Mouse (Mus musculus): ENCODE data around the gene Cbarp.
A peak's percentile ranks its signal among the peaks of the same experiment; 100 is the strongest.

Cbarp gene

DNA sequence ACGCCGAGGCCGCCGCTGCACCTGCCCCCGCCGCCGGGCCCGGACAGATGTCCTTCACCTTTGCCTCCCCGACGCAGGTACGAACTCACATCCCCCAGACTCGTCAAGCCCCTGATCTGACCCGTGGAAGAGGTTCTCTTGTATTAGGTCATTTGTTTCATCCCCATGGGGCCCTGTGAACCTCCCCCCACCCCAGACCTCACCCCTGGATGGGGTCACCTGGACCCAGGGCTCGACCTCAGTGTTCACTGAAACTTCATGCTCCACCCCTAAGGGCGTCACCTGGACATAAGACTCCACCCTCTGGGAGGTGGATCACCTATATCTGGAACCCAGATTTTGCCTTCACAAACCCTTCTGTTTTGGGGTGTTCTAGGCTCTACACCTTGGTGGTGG, 1.9 kb upstream of the Cbarp start:
- peak; percentile 72 for DNase-seq

DNA sequence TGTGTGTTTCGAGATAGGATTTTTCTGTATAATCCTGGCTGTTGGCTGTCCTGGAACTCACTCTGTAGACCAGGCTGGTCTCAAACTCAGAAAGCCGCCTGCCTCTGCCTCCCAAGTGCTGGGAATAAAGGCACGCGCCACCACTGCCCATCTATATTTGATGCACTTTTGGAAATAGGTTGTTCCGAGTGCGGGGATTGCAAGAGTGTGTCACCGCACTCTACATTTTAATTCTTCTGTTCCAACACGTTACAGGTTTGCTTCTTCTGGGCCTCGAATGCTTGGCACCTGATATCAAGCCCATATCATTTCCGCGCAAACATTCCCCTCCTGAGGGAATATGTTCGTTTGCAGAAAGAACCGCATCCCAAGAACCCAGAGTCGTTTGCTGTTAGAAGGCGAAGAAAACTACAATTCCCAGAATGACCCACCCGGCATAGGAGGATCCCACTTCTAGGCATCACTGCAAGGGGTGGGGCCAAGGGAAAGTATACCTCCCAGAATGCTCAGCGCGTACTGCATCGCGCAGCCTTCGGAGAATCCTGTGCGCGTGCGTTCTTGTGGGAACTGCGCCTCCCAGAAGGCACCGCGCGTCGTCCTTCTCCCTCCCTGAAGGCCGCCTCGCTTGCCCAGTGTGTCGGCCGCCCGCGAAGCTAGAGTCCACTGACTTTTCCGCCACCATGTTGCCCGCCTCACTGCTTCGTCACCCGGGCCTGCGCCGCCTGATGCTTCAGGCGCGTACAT, 1.3 kb upstream of the Cbarp start:
- peak; percentile 97 to 99 for DNase-seq

DNA sequence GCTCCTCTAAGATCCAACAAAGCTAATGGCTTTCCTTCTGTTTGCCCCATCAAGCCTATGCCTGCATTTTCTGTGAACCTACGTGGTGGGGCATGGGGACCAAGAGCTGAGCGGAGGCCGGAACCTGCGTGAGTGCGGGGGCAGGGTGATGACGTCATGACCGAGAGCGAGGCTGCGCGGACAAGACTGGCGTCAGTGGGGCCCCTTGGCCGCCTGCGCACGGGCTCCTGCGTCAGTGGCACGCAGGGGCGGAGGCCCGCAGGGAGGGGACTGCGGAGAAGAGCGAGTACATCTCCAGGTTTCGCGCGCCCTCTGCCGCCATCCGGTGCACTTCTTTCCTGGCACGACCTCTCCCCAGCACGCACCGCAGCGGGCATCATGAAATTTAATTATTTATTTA, 608 bp upstream of the Cbarp start:
- DNase-seq, result peak; percentile 98

DNA sequence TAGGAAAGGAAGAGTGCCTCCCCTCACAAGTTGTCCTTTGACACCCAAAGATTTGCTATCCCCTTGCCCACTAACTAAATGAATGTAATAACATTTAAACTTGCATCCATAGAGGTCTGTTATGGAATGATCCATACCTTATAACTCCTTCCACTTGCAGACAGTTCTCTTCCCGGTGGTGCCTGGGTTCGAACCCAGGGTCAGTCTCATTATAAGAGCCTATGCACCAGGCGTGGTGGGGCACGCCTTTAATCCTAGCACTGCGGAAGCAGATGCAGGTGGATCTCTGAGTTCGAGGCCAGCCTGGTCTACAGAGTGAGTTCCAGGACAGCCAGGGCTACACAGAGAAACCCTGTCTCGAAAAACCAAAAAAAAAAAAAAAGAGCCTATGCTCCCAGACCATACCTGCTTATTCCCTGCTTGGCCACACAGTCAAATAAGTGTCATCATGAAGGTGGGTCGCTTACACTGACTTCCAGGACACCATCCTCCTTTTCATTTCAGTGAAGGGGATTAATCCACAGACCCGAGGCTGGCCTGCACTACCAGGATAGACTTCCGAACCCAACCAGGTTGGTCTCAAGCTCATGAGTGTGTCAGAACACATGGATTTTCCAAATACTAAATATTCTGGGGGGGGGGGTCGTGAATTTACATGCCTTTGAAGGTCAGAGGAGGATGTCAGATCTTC, 515 bp downstream of the Cbarp start:
- no peak for DNase-seq

DNA sequence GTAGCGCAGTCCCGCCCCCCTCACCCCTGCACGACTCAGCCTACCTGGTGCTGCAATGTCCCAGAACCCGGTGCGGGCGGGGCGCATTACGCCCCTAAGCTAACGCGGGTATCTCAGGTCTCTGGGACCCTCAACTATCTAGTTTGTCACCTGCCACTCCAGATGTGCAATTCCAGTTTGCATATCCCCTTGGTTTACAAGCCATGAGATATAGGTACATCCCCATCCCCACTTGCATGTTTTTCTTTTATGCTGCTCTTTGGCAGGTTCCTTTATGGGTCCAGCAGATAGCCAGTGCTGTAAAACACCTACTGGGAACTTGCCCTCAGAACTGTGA, 1.2 kb downstream of the Cbarp start:
- no peak for DNase-seq

DNA sequence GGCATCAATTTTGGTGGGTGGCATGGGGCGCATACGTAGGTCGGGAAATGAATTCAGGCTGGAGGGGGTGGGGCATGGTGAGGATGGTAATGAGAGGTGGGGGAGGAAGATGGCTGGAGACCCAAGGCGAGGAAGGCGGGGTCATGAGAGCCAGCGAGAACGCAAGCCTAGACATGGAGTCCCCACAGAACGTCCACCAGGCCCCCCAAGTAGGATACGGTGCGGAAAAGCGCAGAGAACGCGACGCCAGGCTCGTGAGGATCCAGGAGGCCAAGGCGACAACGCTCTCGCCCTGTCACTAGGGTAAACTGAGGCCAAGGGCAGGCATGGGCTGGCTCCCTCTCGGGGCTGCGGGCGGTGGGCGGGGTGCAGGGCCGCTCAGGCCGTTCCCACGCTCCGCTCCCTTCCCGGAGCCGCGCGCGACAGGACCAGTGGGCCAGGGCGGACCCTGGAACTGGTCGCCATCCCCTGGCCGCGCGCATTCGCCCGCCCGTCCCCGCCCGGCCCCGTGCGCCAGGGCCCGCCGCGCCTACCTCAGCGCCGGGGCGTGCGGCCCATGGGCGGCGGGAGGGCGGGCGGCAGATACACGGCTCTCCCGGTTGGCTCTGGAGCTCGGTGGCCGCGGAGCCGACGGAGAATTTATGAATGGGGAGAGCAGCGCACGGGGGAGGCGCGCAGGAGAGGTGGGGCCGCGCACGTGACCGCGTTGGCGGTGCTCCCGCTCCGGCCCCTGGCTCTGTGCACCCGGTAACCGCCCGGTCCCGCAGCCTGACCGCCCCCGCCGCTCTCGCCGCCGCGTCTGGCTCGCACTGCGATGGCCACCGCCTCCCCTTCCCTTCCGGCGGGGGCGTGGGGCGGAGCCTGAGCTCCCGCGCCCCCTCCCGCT, 1.8 kb downstream of the Cbarp start, which contains the start of gene Atp5d:
Gene Atp5d, plus strand, starts transcription at position 80 of the 886 bp plus-strand sequence.
- peak; percentile 63 to 83 for DNase-seq

DNA sequence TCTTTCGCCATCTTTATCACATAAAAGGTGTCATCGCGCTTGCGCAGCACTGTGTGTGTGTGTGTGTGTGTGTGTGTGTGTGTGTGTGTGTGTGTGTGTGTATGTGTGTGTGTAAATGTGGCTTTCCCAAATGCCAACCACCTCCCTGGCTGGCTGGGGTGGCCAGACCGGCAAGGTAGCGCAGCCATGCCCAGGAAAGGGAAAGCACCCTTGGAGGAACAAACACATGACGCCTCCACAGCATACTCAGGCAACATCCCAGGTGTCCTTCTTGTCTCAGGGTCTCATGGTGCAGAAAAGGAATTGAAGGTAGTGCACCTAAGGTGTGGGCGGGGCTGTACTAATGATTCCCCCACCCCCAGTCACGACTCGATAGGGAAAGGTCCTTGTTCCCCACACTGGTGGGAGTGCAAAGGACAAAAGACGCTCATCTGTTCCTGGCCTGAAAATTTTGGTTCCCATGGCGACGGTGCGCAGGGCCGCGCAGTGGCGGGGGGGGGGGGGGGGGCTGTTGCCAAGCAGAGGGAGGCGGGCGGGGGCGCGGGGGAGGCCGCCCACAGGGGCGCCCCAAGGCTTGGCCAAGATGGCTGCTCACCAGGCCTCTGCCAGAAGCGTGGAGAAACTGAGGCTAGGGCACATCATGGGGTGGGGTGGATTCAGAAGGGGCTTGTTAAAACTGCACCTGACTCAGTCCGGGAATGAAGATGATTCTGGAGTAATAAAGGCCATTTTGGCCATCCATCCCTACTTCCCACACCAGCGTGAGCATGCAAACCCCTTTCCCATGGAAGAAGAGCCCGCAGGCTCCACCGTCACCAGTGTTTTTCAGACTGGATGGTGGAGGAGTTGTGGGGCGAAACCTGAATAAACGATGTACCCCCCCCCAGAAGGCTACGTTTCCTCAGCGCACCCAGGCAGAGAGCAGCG, 2.7 kb downstream of the Cbarp start:
- DNase-seq, result no peak

DNA sequence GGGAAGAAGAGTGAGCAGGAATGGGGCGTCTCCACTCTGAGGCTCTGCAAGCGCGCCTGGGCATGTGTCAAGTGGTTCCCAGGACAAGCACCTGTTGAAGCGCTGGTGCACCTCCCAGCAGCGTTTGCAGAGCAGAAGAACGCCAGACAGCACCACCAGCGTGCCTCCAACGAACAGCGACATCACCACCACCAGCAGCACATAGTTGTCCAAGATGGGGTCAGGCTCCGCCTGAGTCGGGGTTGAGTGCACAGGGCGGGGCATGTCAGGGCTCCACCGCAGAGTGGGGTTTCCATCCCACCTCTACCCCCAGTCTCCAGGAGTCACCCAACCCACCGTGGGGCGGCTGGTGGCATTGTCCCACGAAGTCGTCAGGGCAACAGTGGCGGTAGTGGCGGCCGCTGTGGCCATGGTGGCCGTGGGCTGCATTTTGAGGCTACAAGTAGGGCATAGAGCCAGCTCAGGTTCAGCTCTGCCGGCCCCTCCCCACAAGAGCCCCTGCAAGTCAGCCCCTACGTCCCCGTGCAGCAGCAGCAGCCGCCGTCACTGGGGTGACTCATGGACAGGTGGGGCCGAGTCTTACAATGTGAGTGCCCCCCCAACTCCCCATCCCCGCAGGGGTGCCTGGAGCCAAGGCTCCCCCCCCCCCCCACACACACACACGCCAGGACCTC, 3.5 kb downstream of the Cbarp start:
- DNase-seq, result peak in 1 of 2 experiments; percentile 17

DNA sequence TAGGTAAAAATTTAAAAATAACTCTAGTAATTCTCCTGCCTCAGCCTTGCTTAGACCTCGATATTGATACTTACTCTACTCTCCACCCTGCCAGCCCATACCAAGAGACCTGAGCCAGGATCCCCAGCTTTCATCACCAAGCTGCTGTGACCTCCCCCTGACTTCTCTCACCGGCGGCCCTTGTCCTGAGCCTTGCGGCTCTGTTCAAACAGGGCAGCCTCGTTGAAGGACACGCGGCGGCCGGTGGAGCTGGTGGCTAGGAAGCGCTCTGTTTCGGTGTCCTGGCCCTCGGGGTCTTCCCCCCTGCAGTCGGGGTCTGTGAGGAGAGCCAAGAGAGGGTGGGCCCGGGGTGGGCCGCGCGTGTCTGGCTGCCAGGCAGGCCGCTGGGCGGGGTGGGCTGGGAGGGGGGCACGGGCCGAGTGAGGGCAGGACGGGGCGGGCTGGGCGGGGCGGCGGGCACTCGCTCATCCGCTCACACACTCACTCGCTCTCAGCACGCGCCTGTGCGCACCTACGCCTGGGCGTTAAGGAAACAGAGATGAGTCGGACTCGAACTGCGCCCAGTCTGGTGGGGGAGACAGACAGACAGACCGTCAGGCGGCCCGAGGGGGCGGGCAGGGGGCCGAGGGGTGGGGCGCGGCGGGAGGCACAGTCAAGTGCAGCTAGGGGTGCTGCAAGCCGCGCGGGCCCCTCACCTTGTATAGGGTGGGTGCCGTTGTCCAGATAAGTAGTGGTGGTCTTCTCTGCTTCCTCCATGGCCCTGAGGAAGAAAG, 4.3 kb downstream of the Cbarp start:
- DNase-seq, result no peak

DNA sequence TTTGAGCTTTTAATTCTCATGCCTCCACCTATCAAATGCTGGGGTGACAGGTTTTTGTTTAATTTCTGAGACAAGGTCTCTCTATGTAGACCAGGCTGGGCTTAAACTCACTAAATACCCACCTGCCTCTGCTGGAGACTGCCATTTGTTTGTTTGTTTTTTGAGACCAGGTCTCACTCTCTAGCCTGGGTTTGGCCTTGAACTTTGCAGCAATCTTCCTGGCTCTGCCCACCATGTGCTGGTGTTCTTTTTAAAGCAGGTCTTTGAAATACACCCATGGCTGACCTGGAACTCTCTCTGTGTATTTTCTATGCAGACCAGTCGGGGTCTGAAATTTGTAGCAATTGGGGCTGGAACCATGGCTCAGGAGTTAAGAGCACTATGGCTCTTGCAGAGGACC, 5.0 kb downstream of the Cbarp start:
- DNase-seq, result no peak

DNA sequence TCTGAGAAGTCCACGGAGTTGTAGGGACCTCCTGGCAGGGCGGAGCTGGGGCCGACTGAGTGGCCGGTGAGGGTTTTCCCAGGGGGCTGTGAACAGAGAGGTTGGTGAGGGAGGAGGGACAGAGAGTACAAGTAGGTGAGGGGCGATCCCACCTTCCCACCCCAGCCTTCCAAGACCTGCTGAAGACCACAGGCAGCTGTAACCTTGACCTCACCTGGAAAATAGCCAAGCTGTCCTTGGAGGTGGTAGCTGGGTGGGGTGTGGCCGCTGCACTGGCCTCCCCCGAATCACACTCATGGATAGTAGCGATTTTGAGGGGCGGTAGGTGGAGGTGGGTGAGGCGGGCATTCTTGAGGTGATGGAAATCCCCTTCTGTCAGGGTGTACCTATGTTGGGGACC, 5.5 kb downstream of the Cbarp start:
- no peak for DNase-seq

DNA sequence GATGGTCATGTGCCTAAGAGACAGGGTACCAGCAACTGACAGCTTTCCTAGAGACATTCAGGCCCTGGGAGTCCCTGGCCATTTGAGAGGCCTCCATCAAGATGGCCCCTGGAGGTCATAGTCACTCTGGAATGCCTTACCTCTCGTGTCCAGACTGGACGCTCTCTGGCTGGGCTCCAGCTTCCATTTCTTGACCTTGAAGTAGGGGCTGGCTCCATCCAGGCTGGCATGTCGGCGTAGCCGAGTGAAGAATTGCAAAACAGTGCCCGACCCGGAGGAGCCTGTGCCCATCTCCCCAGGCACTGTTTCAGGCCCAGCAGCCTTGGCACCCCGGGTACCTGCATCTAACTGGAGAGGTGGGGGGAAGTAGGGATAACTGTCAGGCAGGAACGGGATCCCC, 6.2 kb downstream of the Cbarp start:
- peak in 1 of 2 experiments; percentile 50 for DNase-seq

DNA sequence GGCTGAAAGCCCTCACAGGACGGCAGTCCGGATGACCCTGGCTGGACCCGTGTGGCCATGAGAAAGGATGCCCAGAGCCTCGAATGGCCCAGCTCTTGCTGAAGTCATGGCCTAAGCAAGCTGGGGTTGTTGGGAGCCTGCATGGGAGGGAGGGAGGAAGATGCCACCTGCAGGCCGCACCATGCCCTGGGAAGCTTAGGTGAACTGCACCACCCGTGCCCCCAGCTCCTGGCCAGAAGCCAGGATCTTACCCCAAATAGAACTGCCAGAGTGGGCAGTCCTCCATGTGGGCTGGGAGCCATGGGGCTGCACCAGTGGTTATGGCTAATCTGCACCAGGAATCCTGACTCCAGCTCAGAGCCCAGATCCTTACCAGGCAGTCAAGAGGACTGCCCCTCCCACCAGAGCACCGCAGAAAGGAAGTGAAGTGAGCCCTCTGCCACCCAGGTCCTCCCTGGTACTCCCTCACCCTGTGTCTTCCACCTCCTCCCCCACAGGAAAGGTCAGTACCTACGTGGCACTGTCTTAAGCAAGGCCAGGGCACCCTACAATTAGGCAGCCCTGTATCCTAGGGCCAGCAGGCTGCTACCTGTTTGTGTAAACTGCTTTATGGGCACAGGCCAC, 7.3 kb downstream of the Cbarp start:
- DNase-seq, result peak in 1 of 2 experiments; percentile 56

DNA sequence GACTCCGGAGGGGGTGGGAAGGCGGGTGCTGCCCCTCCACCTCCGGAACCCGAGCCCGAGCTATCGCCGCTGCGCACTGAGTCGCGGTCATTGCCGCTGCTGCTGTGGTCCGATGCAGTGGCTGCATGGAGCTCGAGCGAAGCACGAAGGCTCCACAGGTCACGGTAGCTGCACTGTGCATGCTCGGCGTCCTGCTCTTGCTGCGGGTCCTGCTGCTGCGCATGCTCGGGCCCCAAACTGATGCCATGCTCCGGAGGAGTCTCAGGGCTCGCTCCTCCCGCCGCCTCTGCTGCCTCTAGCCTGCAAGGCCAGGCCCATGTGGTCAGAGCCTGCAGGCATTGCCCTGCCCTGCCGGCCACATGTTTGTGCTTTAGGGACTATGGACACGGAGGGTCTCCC, 8.7 kb downstream of the Cbarp start:
- DNase-seq, result no peak

DNA sequence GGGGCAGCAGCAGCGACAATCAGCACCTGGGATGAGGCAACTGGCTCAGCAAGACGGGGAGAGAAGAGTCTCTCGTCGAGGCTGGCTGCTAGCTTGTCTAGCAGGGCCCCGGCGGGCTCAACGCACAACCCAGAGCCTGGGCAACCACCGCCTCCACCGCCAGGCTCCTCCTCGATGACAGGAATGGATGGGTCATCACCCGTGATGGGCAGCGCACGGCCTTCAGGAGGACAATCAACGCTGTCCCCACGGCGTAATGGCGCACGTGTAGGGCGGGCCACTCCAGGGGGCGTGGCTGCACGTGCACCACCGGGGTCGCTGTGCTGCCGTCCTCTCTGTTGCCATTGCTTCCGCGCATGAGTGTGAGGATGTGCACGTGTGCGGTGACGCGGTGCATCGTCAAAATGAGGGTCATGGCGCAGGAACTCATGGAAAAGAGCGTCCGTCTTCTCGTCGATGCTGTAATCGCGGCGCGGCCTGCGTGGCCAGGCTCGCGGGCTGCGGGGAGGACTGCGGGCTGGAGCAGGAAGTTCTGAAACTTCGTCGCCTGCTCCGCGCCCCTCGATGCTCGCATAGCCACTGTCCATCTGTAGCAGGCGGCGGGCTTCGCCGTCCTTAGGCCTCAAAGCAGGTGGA, 9.2 kb downstream of the Cbarp start:
- DNase-seq, result no peak

DNA sequence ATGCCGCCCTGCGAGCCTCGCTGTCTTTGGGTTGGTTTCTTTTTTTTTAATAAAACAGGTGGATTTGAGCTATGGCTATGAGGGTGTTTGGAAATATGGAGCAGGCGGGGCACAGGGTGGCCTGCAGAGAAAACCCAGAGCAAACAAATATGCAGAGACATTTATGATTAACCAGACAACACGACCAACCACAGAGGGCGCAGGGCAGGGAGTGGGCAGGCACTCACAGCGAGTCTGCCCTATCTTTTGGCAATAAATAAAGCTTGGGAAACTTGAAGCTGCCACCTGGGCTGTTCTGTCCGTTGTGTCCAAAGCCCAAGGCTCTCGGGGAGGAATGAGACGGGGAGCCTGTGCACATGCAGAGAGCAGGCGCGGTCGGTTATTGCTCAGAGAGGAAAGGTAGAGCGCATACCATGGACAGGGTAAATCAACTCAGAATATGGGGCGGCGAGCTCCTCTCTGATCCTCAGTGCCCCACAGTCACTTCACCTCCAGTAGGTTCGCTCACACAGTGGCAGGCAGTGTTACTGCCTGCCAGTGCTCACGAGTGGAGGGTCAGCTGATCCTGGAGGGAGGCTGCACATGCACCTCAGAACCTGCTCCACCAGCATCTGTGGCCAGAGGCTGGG, 10.1 kb downstream of the Cbarp start:
- peak; percentile 79 to 82 for DNase-seq

DNA sequence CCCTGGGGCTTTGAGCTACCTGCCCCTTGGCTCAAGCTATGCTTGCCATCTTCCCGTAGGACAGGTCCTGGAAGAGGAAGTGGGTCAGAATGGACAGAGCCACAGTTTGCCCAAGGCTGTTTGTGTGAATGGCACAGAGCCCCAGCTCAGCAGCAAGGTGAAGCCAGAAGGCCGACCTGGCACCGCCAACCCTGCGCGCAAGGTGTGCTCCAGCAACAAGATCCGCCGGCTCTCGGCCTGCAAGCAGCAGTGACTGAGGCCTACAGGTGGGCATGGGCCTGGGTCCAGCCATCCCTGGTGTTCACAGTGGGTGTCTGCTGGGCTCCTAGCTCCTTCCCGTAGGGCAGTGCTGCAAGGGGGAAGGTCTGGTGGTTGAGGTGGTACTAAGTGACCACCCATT, 10.8 kb downstream of the Cbarp start:
- no peak for DNase-seq

DNA sequence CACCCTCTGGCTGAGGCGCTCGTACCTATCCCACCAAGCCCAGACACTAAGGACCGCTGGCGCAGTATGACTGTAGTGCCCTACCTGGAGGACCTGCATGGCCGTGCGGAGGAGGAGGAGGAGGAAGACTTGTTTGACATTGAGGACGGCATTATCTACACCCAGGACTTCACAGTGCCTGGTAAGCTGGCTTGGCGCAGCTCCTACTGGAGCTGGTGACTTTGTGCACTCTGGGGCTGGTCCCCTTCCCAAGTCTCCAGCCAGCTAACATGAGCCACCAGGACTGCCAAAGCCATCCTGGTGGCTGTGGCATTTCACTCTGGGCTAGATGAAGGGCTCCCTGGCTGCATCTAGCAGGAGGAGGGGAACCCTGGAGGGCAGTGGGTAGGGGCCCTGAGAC, 12.7 kb downstream of the Cbarp start:
- no peak for DNase-seq

DNA sequence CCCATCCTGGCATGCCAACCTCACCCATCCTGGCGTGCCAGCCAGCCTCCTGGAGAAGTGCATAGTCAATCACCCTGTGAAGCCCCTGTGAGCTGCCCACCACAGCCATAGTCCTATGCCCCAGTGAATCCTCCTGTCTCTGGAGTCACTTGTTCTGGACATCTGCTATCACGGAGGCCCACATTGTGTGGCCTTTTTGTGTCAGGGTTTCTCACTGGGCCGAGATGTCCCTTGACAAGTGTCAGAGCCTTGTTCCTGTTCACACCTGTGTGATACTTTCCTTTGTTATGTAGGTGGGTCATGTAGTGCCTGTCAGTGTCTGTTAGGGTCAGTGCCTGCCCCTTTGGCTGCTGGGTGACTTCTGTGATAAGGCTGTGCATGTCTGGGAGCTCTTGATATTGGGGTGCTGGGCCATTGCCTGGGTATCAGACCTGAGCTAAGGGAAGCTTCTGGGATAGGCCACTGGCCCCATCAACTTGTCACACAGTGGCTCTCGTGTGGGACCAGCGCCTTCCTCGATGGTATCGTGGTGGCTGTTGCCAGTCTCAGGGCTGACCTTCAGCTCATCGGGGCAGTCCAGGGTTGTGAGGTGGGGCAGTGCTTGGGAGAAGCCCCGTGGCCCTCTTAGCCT, 16.6 kb downstream of the Cbarp start:
- no peak for DNase-seq

All from kidney, postnatal 36 days (tissue).